Mouse (Mus musculus): ENCODE results near the gene Zfp983.
"Not testable (repeated sequence)": the region's sequence is repeated elsewhere in the genome, so short reads cannot be mapped to it uniquely, and the experiment has no call there.

GRCm38 (mm10) chr17:21635758-21636157, 14.7 kb upstream of the Zfp983 start:
- TF ChIP-seq CTCF (IDR thresholded peaks at IDR 0.05; ENCODE audit: low read depth, low read length); POLR2A (IDR thresholded peaks at IDR 0.05; ENCODE audit: extremely low read depth, insufficient read depth, low read length): not testable (repeated sequence)

Measured in liver, adult 2 months (tissue).